Mouse (Mus musculus): Measurements from ENCODE around the gene Tpte.

DNA sequence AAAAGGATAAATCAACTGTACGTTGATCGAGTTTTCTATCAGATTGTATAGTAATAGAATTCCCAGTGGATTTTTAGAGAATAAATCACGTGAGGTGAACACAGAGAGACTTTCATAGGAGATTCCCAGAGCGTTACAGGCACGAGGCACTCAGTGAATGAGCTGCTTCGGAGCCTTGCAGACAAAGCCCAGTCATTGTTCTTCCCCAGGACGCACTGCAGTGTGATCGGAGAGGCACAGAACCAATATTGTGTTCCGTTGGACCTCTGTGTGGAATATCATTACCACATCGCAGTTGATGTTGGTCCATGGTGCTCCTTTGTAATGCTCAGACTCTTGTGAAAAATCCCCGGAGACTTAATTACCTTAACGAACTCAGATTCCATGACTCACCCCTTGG lies 35.3 kb upstream of the Tpte start:
- no peak for TF ChIP-seq POLR2A (IDR thresholded peaks at IDR 0.05; ENCODE audit: borderline replicate concordance, insufficient read depth, low read length)
- no peak for TF ChIP-seq CTCF (IDR thresholded peaks at IDR 0.05; ENCODE audit: borderline replicate concordance, insufficient read depth, low read depth, low read length)
